ENCODE assay signal across 9 mouse cellular contexts in genomic region chr19:7083035-7083794, GRCm38 (mm10). TPM values are rescaled to one million over a fixed set of nuclear protein-coding genes. Genes with fewer than 3 reads are reported as not detected.
DNase-seq lines count a peak whose midpoint lies in the region; ATAC-seq lines count a peak whose summit lies in the region.
"Had no signal": no experiment of that assay in that cellular context is flagged by ENCODE, and none has a peak within 500 bp of the region (broad histone marks: within the 10 kb centered on the region; RNA-seq: fewer than 3 reads in every experiment).

No protein-coding gene starts in this region.

- H3K36me3 ChIP-seq in forebrain, embryonic 16.5 days (ENCODE audit: control insufficient read depth, insufficient read depth): no peaks in the 10 kb centered on the region
- no peaks in the 10 kb centered on the region for H3K36me3 ChIP-seq in midbrain, embryonic 12.5 days

- peak; percentile 53 for ATAC-seq in frontal cortex, adult (ENCODE audit: low TSS enrichment)
- ATAC-seq in forebrain, embryonic 16.5 days: peak; percentile 86
- ATAC-seq in midbrain, embryonic 12.5 days (ENCODE audit: low FRiP score, low read depth): peak; percentile 70
- ATAC-seq in megakaryocyte, adult 5-6 weeks (ENCODE audit: poor library complexity, severe bottlenecking): no peak
- ATAC-seq: liver, postnatal 0 days had no signal

- H3K4me1 ChIP-seq in forebrain, embryonic 16.5 days (replicated peaks; ENCODE audit: control insufficient read depth, insufficient read depth, low read length): peaks cover 38% of the 10 kb centered on the region
- peaks cover 50% of the 10 kb centered on the region for H3K4me1 ChIP-seq in midbrain, embryonic 12.5 days

- peak overlapping the region; percentile 67 for H3K27ac ChIP-seq in forebrain, embryonic 16.5 days (ENCODE audit: low read length)
- H3K27ac ChIP-seq in midbrain, embryonic 12.5 days (replicated peaks): peak overlapping the region; percentile 75

- H3K9me3 ChIP-seq in forebrain, embryonic 16.5 days (ENCODE audit: control insufficient read depth, low read length): no peaks in the 10 kb centered on the region
- no peaks in the 10 kb centered on the region for H3K9me3 ChIP-seq in midbrain, embryonic 12.5 days

- no peak for DNase-seq in frontal cortex, postnatal 14 days (ENCODE audit: low spot score in 2 of 2)
- peak; percentile 27 for DNase-seq in A20 (ENCODE audit: low read depth, low spot score)
- DNase-seq in thymus, postnatal 10 days (ENCODE audit: low spot score in 2 of 2): no peak
- no peak for DNase-seq in adrenal gland, adult 18-20 months (ENCODE audit: low spot score in 2 of 2)
- DNase-seq: liver, postnatal 0 days had no signal

- H3K27me3 ChIP-seq in forebrain, embryonic 16.5 days (replicated peaks; ENCODE audit: control insufficient read depth, insufficient read depth, low read length): no peaks in the 10 kb centered on the region
- peaks cover 88% of the 10 kb centered on the region for H3K27me3 ChIP-seq in midbrain, embryonic 12.5 days

- 13% methylated on average over 14 of the region's 14 CpGs for WGBS in forebrain, embryonic 16.5 days
- 16% methylated on average over 14 of the region's 14 CpGs for WGBS in midbrain, embryonic 12.5 days

- no peak overlapping the region for H3K4me3 ChIP-seq in forebrain, embryonic 16.5 days (replicated peaks; ENCODE audit: low read length)
- no peak overlapping the region for H3K4me3 ChIP-seq in midbrain, embryonic 12.5 days

- no peak overlapping the region for H3K9ac ChIP-seq in forebrain, embryonic 16.5 days (replicated peaks; ENCODE audit: low read depth, low read length)
- H3K9ac ChIP-seq in midbrain, embryonic 12.5 days (replicated peaks): no peak overlapping the region
- H3K9ac ChIP-seq: liver, postnatal 0 days had no signal

- no peak overlapping the region for H3K4me2 ChIP-seq in forebrain, embryonic 16.5 days (ENCODE audit: low read length)
- peak overlapping the region; percentile 7; the same call in 1 of the 2 replicates for H3K4me2 ChIP-seq in midbrain, embryonic 12.5 days (replicated peaks)

RNA-seq across cellular contexts. Expression of gene Flrt1, which starts 22.3 kb away (rescaled TPM):
- 13.8 and 16.1 TPM in 2 replicates for polyA plus RNA-seq in forebrain, embryonic 16.5 days (2015; fragmentation: Nextera tagmentation; extraction: Ambion mirVana)
- polyA plus RNA-seq in midbrain, embryonic 12.5 days (2016; fragmentation: Nextera tagmentation; extraction: Ambion mirVana): 8.0 and 8.2 TPM in 2 replicates
- not detected in 2 replicates for total RNA-seq in megakaryocyte, adult 5-6 weeks (2015)
- not detected in 2 replicates for total RNA-seq in megakaryocyte, adult 5-6 weeks (2017)
- 1 to 10 TPM; 2.1 to 9.3 TPM for total RNA-seq in adrenal gland, adult 18-20 months (2021)

RNA-seq across cellular contexts. Expression of gene Macrod1, which starts 26.6 kb away (rescaled TPM):
- 4.0 and 5.3 TPM in 2 replicates for polyA plus RNA-seq in forebrain, embryonic 16.5 days (2015; fragmentation: Nextera tagmentation; extraction: Ambion mirVana)
- 3.0 and 3.3 TPM in 2 replicates for polyA plus RNA-seq in midbrain, embryonic 12.5 days (2016; fragmentation: Nextera tagmentation; extraction: Ambion mirVana)
- total RNA-seq in megakaryocyte, adult 5-6 weeks (2015): 0.69 and 3.7 TPM in 2 replicates
- 0.66 and 0.77 TPM in 2 replicates for total RNA-seq in megakaryocyte, adult 5-6 weeks (2017)
- 10 to 100 TPM; 62.4 to 77.9 TPM for total RNA-seq in adrenal gland, adult 18-20 months (2021)

RNA-seq across cellular contexts. Expression of gene Stip1, which starts 43.4 kb away (rescaled TPM):
- polyA plus RNA-seq in forebrain, embryonic 16.5 days (2015; fragmentation: Nextera tagmentation; extraction: Ambion mirVana): 246 and 247 TPM in 2 replicates
- 315 and 316 TPM in 2 replicates for polyA plus RNA-seq in midbrain, embryonic 12.5 days (2016; fragmentation: Nextera tagmentation; extraction: Ambion mirVana)
- total RNA-seq in megakaryocyte, adult 5-6 weeks (2015): 90.4 and 95.8 TPM in 2 replicates
- total RNA-seq in megakaryocyte, adult 5-6 weeks (2017): 102 and 115 TPM in 2 replicates
- total RNA-seq in adrenal gland, adult 18-20 months (2021): 100 to 1,000 TPM; 284 to 378 TPM

Comparison
In these comparisons a context has a peak if more than half of its experiments do, and no peak if none do; other contexts are left out.
1. RNA of gene Macrod1, which starts 26.6 kb away (total RNA-seq): 62.4 to 77.9 TPM in adrenal gland, adult 18-20 months; 0.66 to 3.7 TPM in megakaryocyte, adult 5-6 weeks; every median in the first group is over 10 times any median in the second.